In the genomic region with DNA sequence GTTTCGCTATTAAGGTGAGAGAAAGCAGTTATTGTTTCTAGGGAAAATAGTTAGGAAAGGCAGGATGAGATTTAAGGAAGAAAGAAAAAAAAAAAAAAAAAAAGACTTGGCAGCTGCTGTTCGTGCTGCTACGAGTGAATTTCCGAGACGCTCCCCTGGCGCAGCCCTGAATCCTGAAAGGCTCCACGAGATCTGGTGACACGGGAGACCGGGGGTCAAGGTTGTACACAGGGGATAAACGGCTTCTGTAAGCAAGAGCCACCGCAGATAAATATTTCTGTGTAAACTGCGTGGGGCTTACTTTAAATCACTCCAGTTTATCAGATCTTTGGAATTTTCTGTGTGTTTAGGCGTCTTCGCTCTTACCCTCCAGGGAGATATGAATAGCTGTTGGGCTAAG, we compare ENCODE assay signal across 18 mouse cellular contexts. TPM values are rescaled to one million over a fixed set of nuclear protein-coding genes. Genes with fewer than 3 reads are reported as not detected.
DNase-seq lines count a peak whose midpoint lies in the region; ATAC-seq and TF ChIP-seq lines count a peak whose summit lies in the region.
"Had no signal": no experiment of that assay in that cellular context is flagged by ENCODE, and none has a peak within 500 bp of the region (broad histone marks: within the 10 kb centered on the region; RNA-seq: fewer than 3 reads in every experiment).

No protein-coding gene starts in this region.

- no peaks in the 10 kb centered on the region for H3K27me3 ChIP-seq in heart, adult 2 months (ENCODE audit: control insufficient read depth, insufficient read depth, low read length)
- H3K27me3 ChIP-seq in heart, embryonic 12.5 days (replicated peaks), result no peaks in the 10 kb centered on the region
- H3K27me3 ChIP-seq in midbrain, embryonic 11.5 days (ENCODE audit: control insufficient read depth, insufficient read depth, low read length), result no peaks in the 10 kb centered on the region
- H3K27me3 ChIP-seq in midbrain, embryonic 10.5 days (ENCODE audit: low read depth, poor library complexity, severe bottlenecking), result no peaks in the 10 kb centered on the region
- no peaks in the 10 kb centered on the region for H3K27me3 ChIP-seq in intestine, embryonic 15.5 days (replicated peaks)
- no peaks in the 10 kb centered on the region for H3K27me3 ChIP-seq in stomach, embryonic 15.5 days (replicated peaks)
- H3K27me3 ChIP-seq: heart, embryonic 15.5 days; liver, embryonic 13.5 days; Patski had no signal

- no peak overlapping the region; the same call in 1 of the 2 replicates for H3K4me3 ChIP-seq in heart, adult 2 months
- no peak overlapping the region for H3K4me3 ChIP-seq in heart, embryonic 12.5 days
- no peak overlapping the region for H3K4me3 ChIP-seq in midbrain, embryonic 11.5 days (ENCODE audit: low read depth, low read length)
- H3K4me3 ChIP-seq in midbrain, embryonic 10.5 days, result no peak overlapping the region
- no peak overlapping the region for H3K4me3 ChIP-seq in intestine, embryonic 15.5 days (replicated peaks)
- H3K4me3 ChIP-seq in stomach, embryonic 15.5 days (replicated peaks), result no peak overlapping the region
- H3K4me3 ChIP-seq: heart, embryonic 15.5 days; liver, embryonic 13.5 days had no signal

- TF ChIP-seq EP300 in heart, adult 2 months (IDR thresholded peaks at IDR 0.05; ENCODE audit: insufficient read depth, low read depth, low read length), result no peak

- peaks cover 4% of the 10 kb centered on the region; the same call in 1 of the 2 replicates for H3K79me2 ChIP-seq in heart, adult 2 months (replicated peaks; ENCODE audit: control insufficient read depth, insufficient read depth, low read length)

- H3K36me3 ChIP-seq in heart, adult 2 months (ENCODE audit: control insufficient read depth, insufficient read depth, low read length), result no peaks in the 10 kb centered on the region; the same call in 1 of the 2 replicates
- H3K36me3 ChIP-seq in heart, embryonic 12.5 days, result no peaks in the 10 kb centered on the region
- H3K36me3 ChIP-seq in midbrain, embryonic 11.5 days (ENCODE audit: control insufficient read depth, insufficient read depth, low read length), result no peaks in the 10 kb centered on the region
- no peaks in the 10 kb centered on the region for H3K36me3 ChIP-seq in midbrain, embryonic 10.5 days
- H3K36me3 ChIP-seq in intestine, embryonic 15.5 days, result no peaks in the 10 kb centered on the region
- H3K36me3 ChIP-seq in stomach, embryonic 15.5 days, result no peaks in the 10 kb centered on the region
- H3K36me3 ChIP-seq: heart, embryonic 15.5 days; liver, embryonic 13.5 days had no signal

- H3K27ac ChIP-seq in heart, adult 2 months, result peak overlapping the region; percentile 9; the same call in 1 of the 2 replicates
- H3K27ac ChIP-seq in heart, embryonic 12.5 days (ENCODE audit: poor library complexity, severe bottlenecking), result no peak overlapping the region
- no peak overlapping the region for H3K27ac ChIP-seq in midbrain, embryonic 11.5 days (ENCODE audit: low read depth, low read length)
- no peak overlapping the region for H3K27ac ChIP-seq in midbrain, embryonic 10.5 days (replicated peaks)
- H3K27ac ChIP-seq in intestine, embryonic 15.5 days, result no peak overlapping the region
- no peak overlapping the region for H3K27ac ChIP-seq in stomach, embryonic 15.5 days
- H3K27ac ChIP-seq: heart, embryonic 15.5 days; liver, embryonic 13.5 days had no signal

- H3K9ac ChIP-seq in heart, adult 2 months (ENCODE audit: low read depth, low read length), result no peak overlapping the region
- H3K9ac ChIP-seq in heart, embryonic 12.5 days, result no peak overlapping the region
- no peak overlapping the region for H3K9ac ChIP-seq in midbrain, embryonic 11.5 days (ENCODE audit: low read length)
- H3K9ac ChIP-seq in intestine, embryonic 15.5 days, result no peak overlapping the region
- no peak overlapping the region for H3K9ac ChIP-seq in stomach, embryonic 15.5 days
- H3K9ac ChIP-seq: heart, embryonic 15.5 days; liver, embryonic 13.5 days had no signal

- H3K9me3 ChIP-seq in heart, embryonic 12.5 days (replicated peaks), result no peaks in the 10 kb centered on the region
- H3K9me3 ChIP-seq in midbrain, embryonic 11.5 days (ENCODE audit: control insufficient read depth, low read length), result no peaks in the 10 kb centered on the region
- H3K9me3 ChIP-seq in midbrain, embryonic 10.5 days (replicated peaks), result no peaks in the 10 kb centered on the region
- H3K9me3 ChIP-seq in intestine, embryonic 15.5 days, result no peaks in the 10 kb centered on the region
- H3K9me3 ChIP-seq in stomach, embryonic 15.5 days, result no peaks in the 10 kb centered on the region
- H3K9me3 ChIP-seq: heart, embryonic 15.5 days; liver, embryonic 13.5 days had no signal

- no peak for TF ChIP-seq POLR2A in heart, adult 2 months (IDR thresholded peaks at IDR 0.05; ENCODE audit: insufficient read depth, low read depth, low read length)

- 57% methylated on average over 14 of the region's 14 CpGs for WGBS in heart, adult 2 months
- WGBS in heart, embryonic 12.5 days, result 70% methylated on average over 14 of the region's 14 CpGs
- 85% methylated on average over 14 of the region's 14 CpGs for WGBS in midbrain, embryonic 11.5 days
- 84% methylated on average over 14 of the region's 14 CpGs for WGBS in midbrain, embryonic 10.5 days
- 31% methylated on average over 14 of the region's 14 CpGs for WGBS in intestine, embryonic 15.5 days
- WGBS in stomach, embryonic 15.5 days, result 39% methylated on average over 14 of the region's 14 CpGs

- no peak for DNase-seq in heart, adult 2 months
- peak; percentile 77 for DNase-seq in midbrain, embryonic 11.5 days (ENCODE audit: low spot score, missing footprints)
- no peak for DNase-seq in midbrain, embryonic 10.5 days (ENCODE audit: low spot score)
- DNase-seq in spleen, adult 12 weeks (ENCODE audit: low spot score), result no peak
- DNase-seq in frontal cortex, postnatal 25 days (ENCODE audit: low spot score in 2 of 2), result no peak
- DNase-seq: cerebellum, adult 8-10 months; kidney, adult 9 months; liver, embryonic 13.5 days; thymus, postnatal 14 days had no signal

- H3K4me2 ChIP-seq in heart, embryonic 12.5 days, result no peak overlapping the region
- no peak overlapping the region for H3K4me2 ChIP-seq in midbrain, embryonic 11.5 days
- peak overlapping the region; percentile 34 for H3K4me2 ChIP-seq in intestine, embryonic 15.5 days (replicated peaks)
- H3K4me2 ChIP-seq in stomach, embryonic 15.5 days, result peak overlapping the region; percentile 31
- H3K4me2 ChIP-seq: heart, embryonic 15.5 days; liver, embryonic 13.5 days had no signal

- H3K4me1 ChIP-seq in heart, adult 2 months (ENCODE audit: control insufficient read depth, insufficient read depth, low read length), result no peaks in the 10 kb centered on the region; the same call in 1 of the 2 replicates
- 0 out of 2 replicates have a peak, but pooled peaks cover under 1% of the 10 kb centered on the region for H3K4me1 ChIP-seq in heart, embryonic 12.5 days (replicated peaks)
- H3K4me1 ChIP-seq in midbrain, embryonic 11.5 days (ENCODE audit: control insufficient read depth, insufficient read depth, low read length), result no peaks in the 10 kb centered on the region
- no peaks in the 10 kb centered on the region for H3K4me1 ChIP-seq in midbrain, embryonic 10.5 days
- peaks cover 7% of the 10 kb centered on the region; the same call in 1 of the 2 replicates for H3K4me1 ChIP-seq in intestine, embryonic 15.5 days (replicated peaks)
- H3K4me1 ChIP-seq in stomach, embryonic 15.5 days, result 0 out of 2 replicates have a peak, but pooled peaks cover 4% of the 10 kb centered on the region
- H3K4me1 ChIP-seq: heart, embryonic 15.5 days; liver, embryonic 13.5 days had no signal

- intact Hi-C loops in heart, adult 2 months (cut with DNase I), result no loop called here

- ATAC-seq in heart, embryonic 12.5 days (ENCODE audit: insufficient number of reproducible peaks, low FRiP score), result no peak
- ATAC-seq in midbrain, embryonic 11.5 days (ENCODE audit: low FRiP score), result no peak
- ATAC-seq in intestine, embryonic 15.5 days, result no peak
- ATAC-seq in stomach, embryonic 15.5 days (ENCODE audit: insufficient read depth, low FRiP score, low read depth), result no peak
- ATAC-seq: CD4-positive, CD25-positive, alpha-beta regulatory T cell, adult 4 months; Patski had no signal

- TF ChIP-seq CTCF in heart, adult 2 months (IDR thresholded peaks at IDR 0.05), result no peak

RNA-seq across cellular contexts. Expression of gene Tshz2, which starts 8.7 kb away (rescaled TPM):
- 10 to 100 TPM; 12.1 to 12.9 TPM for total RNA-seq in heart, adult 2 months (2021)
- 8.2 and 8.7 TPM in 2 replicates for polyA plus RNA-seq in heart, adult 2 months (2012; rRNA removed)
- polyA plus RNA-seq in heart, embryonic 12.5 days (2016; fragmentation: Nextera tagmentation; extraction: Ambion mirVana), result 5.6 and 5.8 TPM in 2 replicates
- 1.3 and 1.9 TPM in 2 replicates for polyA plus RNA-seq in midbrain, embryonic 11.5 days (2014; fragmentation: Nextera tagmentation; extraction: Ambion mirVana)
- 1.2 and 1.7 TPM in 2 replicates for polyA plus RNA-seq in midbrain, embryonic 10.5 days (2016; fragmentation: Nextera tagmentation; extraction: Ambion mirVana)
- 15.8 and 17.2 TPM in 2 replicates for polyA plus RNA-seq in intestine, embryonic 15.5 days (2015; fragmentation: Nextera tagmentation; extraction: Ambion mirVana)
- 15.9 and 16.5 TPM in 2 replicates for polyA plus RNA-seq in stomach, embryonic 15.5 days (2015; fragmentation: Nextera tagmentation; extraction: Ambion mirVana)
- total RNA-seq: megakaryocyte-erythroid progenitor cell, adult 5-6 weeks had no signal

RNA-seq across cellular contexts. Expression of gene Gm11011, which starts 54.0 kb away (rescaled TPM):
- not detected for total RNA-seq in heart, adult 2 months (2021)
- polyA plus RNA-seq in heart, adult 2 months (2012; rRNA removed), result not detected in 2 replicates
- polyA plus RNA-seq in heart, embryonic 12.5 days (2016; fragmentation: Nextera tagmentation; extraction: Ambion mirVana), result not detected in 2 replicates
- polyA plus RNA-seq in midbrain, embryonic 11.5 days (2014; fragmentation: Nextera tagmentation; extraction: Ambion mirVana), result not detected in 2 replicates
- not detected in 2 replicates for polyA plus RNA-seq in midbrain, embryonic 10.5 days (2016; fragmentation: Nextera tagmentation; extraction: Ambion mirVana)
- polyA plus RNA-seq in intestine, embryonic 15.5 days (2015; fragmentation: Nextera tagmentation; extraction: Ambion mirVana), result not detected in 2 replicates
- polyA plus RNA-seq in stomach, embryonic 15.5 days (2015; fragmentation: Nextera tagmentation; extraction: Ambion mirVana), result not detected in 2 replicates
- total RNA-seq: layer of hippocampus, postnatal 25 days; megakaryocyte-erythroid progenitor cell, adult 5-6 weeks had no signal
- polyA plus RNA-seq: CD4-positive, CD25-positive, alpha-beta regulatory T cell, adult 4 months; heart, embryonic 15.5 days; liver, embryonic 13.5 days; Patski; small intestine, adult 2 months had no signal

Comparison
In these comparisons a context has a peak if more than half of its experiments do, and no peak if none do; other contexts are left out.
1. H3K4me2 ChIP-seq: peak in intestine, embryonic 15.5 days (single experiment) and stomach, embryonic 15.5 days (single experiment); none in heart, embryonic 12.5 days (single experiment) and midbrain, embryonic 11.5 days (single experiment).